Mouse (Mus musculus): ENCODE measurements around the gene Chd6.

Chd6 gene

GRCm38 (mm10) chr2:160921285-160921684 is 187.6 kb downstream of the Chd6 start:
- no peak for DNase-seq

DNA sequence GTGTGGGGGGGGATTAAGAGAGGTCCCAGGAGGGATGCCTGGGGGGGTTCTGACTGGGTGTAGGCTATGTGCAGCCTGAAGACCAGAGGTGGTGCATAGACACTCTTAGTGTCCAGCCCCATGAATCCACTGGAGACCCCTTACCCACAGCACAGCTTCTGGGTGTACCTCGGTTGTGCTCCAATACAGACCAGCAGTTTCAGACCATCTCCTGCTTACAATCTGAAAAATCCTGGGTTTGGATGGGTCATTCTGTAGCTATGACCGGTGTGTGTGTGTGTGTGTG is 190.0 kb downstream of the Chd6 start:
- no peak for DNase-seq

DNA sequence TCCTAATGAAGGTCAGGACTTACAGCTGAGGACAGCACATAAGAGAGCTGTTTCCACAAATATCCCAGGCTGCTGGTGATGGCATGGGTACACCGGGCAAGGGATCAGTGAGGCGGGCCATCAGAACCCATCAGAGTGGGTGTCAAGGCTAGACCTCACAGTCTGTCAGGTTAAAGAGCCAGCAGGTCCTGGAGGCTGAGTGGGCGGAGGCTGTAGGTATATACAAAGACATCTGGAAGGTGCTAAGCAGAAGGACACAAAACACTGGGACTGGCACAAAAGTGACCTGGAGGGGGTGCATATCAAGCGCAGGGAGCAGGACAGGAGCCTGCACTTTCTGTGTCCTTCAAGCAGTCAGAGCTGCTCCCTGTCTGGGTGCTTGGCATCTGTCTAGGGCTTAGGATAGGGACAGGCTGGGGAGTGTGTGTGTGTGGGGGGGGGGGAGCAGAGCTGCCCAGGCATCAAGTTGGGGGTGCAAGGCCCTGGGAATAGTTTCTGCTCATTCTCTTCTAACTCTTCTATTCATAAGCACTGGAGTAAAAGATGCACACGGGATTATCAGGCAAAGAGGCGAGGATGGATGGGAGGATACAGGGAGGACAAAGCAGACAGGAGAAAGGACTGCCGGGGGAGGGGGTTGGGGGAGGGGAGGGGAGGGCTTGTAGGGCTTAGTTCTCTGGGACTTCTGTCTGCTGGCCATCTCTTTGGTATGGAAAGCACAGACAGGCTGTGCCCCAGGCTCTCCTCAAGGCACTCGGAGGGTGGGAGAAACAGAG is 190.5 kb downstream of the Chd6 start:
- no peak for DNase-seq

DNA sequence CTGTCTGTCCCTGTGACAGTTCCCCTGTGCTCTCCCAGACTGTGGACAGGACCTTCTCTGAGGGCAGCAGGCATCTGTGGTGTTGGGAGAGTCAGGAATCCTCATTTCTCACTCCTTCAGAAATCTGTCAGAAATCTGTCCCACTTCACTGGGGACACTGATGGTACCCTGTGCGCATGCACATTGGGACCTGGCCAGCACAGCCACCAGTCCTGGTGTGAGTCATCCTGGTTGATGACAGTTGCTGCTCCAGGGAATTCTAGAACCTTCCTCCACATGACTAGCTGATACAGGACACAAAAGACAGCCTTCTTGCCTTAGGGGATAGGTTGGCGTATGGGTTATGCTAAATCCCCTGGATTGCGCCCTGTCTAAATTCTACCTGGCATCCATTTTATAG is 191.6 kb downstream of the Chd6 start:
- no peak for DNase-seq

DNA sequence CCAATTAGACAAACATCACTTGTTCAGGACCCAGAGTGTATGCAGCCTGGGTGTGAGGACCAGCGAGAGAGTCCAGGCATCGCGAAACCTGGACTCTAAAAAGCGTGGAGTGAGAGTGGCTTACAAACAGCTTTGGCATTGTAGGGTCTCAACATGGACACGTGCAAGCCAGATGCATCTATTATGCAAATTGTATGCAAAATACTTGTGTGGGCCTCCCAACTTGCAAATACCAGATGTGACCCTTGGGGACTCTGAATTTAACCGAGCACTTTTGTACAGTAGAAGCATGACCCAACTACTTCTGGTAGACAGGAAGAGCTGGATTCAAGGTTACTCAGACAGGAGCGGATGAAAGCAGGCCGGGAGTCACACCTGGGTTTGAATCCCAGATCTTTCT is 192.2 kb downstream of the Chd6 start:
- DNase-seq = no peak

GRCm38 (mm10) chr2:160915821-160916610 is 192.9 kb downstream of the Chd6 start:
- DNase-seq = no peak

- no peak for DNase-seq
Measured at GRCm38 (mm10) chr2:160914656-160915055, 194.2 kb downstream of the Chd6 start.

DNA sequence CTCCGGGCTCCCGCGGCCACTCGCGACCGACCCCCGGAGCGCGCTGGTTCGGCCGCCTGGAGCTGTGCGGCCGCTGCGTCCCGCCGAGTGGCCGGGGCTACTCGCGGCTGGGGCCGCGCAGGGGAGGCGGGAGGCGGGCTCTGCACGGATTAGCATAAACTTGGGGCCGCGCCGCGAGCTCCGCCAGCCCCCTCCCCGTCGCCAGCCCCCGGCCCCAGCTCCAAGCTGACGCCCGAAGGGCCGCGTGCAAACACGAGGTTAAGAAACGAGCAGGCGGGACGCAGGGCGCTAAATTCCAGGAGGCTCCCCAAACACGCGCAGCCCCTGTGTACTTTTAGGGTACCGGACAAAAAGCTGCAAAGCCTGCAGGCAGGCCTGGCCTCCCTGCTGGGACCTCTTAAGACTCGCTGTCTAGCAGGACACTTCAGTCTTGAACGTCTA is 196.6 kb downstream of the Chd6 start, which contains the start of gene Emilin3:
Gene Emilin3, minus strand, starts transcription at position 98 of the 441 bp plus-strand sequence.
- DNase-seq = no peak

DNA sequence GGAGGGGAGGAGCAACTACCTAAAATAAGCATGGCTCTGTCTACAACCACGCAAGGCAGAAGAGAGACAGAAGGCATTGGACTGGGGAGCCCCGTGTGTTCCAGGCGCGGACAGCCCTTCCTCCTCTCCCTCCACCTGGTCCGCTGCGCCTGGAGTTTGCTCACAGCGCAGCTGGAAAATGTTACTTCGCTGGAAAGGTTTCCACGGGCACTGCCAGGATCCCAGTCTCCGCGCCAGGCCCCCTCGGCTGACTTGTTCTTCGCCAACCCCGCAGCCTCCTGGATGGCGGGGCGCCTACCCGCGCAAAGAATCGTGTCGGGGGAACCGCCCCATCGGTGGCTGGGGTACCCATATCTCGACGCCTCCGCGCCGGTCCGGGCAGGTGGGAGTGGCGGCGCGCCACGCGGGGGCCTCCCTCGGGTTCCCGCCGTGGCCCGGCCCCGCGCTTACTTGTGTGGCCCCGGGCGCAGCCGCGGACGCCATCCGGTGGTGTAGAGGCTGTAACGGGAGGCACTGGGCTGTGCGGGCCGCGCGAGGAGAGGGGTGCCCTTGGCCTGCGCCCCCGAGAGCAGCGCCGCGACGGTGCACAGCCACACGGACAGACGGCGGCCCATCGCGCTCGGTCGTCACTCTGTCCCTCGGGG is 197.2 kb downstream of the Chd6 start:
- DNase-seq = no peak

GRCm38 (mm10) chr2:160910633-160911032 is 198.2 kb downstream of the Chd6 start:
- no peak for DNase-seq

- no peak for DNase-seq
Measured at GRCm38 (mm10) chr2:160908607-160909006, 200.3 kb downstream of the Chd6 start.

DNA sequence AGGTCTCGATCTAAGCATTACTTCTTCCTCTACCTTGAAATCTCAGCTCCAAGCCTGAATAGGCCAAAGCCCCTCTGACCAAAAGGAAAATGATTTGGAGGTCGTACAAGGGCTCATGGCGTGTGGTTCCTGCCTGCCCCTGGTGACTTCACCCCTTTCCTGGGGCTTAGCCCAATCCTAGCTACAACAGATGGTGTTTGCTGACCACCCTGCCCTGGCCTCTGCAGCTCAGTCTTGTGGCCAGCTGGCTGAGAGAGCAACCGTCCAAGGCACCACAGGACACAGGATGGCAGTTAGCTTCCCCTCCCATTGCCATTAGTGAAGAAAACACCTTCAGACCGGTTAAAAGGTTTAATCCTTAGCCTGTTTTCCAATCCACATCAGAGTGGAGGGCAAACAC is 202.8 kb downstream of the Chd6 start:
- DNase-seq = no peak

DNA sequence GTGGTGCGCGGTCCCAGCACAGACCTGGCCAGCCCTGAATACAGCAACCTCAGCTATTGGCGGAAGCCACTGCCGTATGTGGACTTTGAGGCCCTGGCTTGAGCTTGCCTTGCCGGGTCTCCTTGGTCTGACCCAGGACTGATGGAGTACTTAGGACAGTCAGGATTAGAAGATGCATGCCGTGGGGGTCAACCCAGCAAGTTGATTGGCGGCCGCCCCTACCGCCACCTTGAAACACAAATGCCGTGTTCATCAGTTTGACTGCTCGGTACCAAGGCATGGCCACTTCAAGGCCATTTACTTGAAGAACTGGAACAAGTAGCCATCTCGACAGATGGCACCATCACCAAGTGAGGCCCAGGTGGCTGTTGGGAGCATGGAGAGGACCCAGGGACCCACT is 203.6 kb downstream of the Chd6 start:
- no peak for DNase-seq

DNA sequence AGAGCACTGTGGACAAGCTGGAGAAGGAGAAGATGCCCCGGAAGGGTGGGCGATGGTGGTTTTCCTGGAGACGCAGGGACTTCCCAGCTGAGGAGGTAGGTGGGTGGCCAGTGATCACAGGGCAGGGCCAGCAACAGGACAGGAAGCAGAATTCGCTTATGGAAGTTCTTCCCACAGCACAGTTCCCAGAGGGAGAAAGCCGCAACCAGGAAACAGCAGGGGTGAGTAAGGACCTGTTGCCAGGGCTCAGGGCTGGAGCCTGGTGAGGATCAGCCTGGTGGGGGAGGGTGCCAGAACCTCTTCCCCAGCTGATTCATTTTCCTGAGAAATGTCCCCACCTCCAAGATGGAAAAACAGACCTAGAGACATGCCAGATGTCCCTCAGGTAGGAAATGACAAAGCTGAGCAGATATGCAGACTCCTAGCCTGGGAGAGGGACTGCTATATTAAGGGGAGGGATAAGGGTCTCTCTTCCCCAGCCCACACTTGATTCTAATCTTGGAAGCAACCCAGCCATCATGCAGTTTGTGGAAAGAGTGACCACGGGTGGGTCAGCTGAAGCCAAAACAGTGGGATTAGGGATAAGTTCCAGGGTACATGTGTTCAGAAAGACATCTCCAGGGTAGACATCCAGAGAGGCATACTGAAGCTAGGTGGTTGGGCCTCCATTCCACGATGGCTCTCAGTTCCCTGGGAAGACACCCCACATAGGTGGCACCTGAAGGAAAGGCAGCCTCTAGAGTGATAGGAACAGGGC is 207.0 kb downstream of the Chd6 start:
- no peak for DNase-seq

Measured in right cerebral cortex, postnatal 25 days (tissue).